Mouse (Mus musculus) E14TG2a.4 (cell line): ENCODE measurements around the gene Crtc1.

Experiments
- CTCF ChIP-seq: conservative IDR thresholded peaks from 2 replicates; pipeline ENCODE4 v1.5.1; 2014; ENCODE audit warnings: low read length
- NANOG ChIP-seq: IDR thresholded peaks from 2 replicates; pipeline ENCODE4 v1.6.1; 2014; ENCODE audit warnings: borderline replicate concordance, low read length, mixed read lengths

GRCm38 (mm10) chr8:70443326-70443725 lies 3.9 kb upstream of the Crtc1 start:
- TF ChIP-seq CTCF: no peak
- TF ChIP-seq NANOG: no peak
